Mouse (Mus musculus) ES-E14 (cell line): ENCODE results near the gene Camk2b. TPM values are rescaled to one million over a fixed set of nuclear protein-coding genes. Genes with fewer than 3 reads are reported as not detected.

Source experiments
- DNase-seq: peaks from one replicate; pipeline ENCODE4 v3.0.0-alpha.2; 2013; ENCODE audit warnings: low read depth, low spot score
- H3K27ac ChIP-seq: 2 replicates; pipeline ENCODE4 v1.5.1; 2012; ENCODE audit warnings: low read depth, mild to moderate bottlenecking, low read length, moderate library complexity, mixed read lengths; ENCODE audit not compliant: poor library complexity, insufficient read depth, severe bottlenecking
- H3K36me3 ChIP-seq: 2 replicates; pipeline ENCODE4 v1.6.1; 2012; ENCODE audit warnings: mild to moderate bottlenecking, low read length, moderate library complexity, mixed read lengths; ENCODE audit not compliant: control insufficient read depth, poor library complexity, insufficient read depth, severe bottlenecking
- H3K4me1 ChIP-seq, 2 experiments: fragments of 150-350 bp in 1 of 2; sonication (generic) in 1 of 2; 2 replicates each; pipeline ENCODE4 v1.6.1; 2012; ENCODE audit warnings: low read length in 2 of 2, mild to moderate bottlenecking in 1 of 2, mixed read lengths in 1 of 2; ENCODE audit not compliant: control insufficient read depth in 2 of 2, insufficient read depth in 2 of 2, poor library complexity in 1 of 2
- H3K4me3 ChIP-seq, 2 experiments: fragments of 150-350 bp in 1 of 2; sonication (generic) in 1 of 2; 2 replicates each; pipeline ENCODE4 v1.5.1; 2012; ENCODE audit warnings: low read length in 2 of 2, low read depth in 1 of 2, mild to moderate bottlenecking in 1 of 2, mixed read lengths in 1 of 2; ENCODE audit not compliant: insufficient read depth in 1 of 2, poor library complexity in 1 of 2, severe bottlenecking in 1 of 2
- H3K9ac ChIP-seq: 2 replicates; pipeline ENCODE4 v1.6.1; 2012; ENCODE audit warnings: low read depth, mild to moderate bottlenecking, low read length, mixed read lengths; ENCODE audit not compliant: poor library complexity, insufficient read depth, severe bottlenecking
- H3K9me3 ChIP-seq: fragments of 150-350 bp; sonication (generic); 2 replicates; pipeline ENCODE4 v1.6.1; 2012; ENCODE audit warnings: low read depth, mild to moderate bottlenecking, low read length; ENCODE audit not compliant: control insufficient read depth, insufficient read depth
- CHD2 ChIP-seq: IDR thresholded peaks from 2 replicates; pipeline ENCODE4 v1.6.1; 2014; ENCODE audit warnings: mild to moderate bottlenecking, low read depth, low read length, inconsistent platforms
- HCFC1 ChIP-seq: IDR thresholded peaks from 2 replicates; pipeline ENCODE4 v1.6.1; 2012; ENCODE audit warnings: low read length, inconsistent platforms, borderline replicate concordance; ENCODE audit not compliant: insufficient read depth
- MAFK ChIP-seq: IDR thresholded peaks from 2 replicates; pipeline ENCODE4 v1.6.1; 2014; ENCODE audit warnings: mild to moderate bottlenecking, low read depth, low read length, inconsistent platforms; ENCODE audit not compliant: insufficient read depth
- ZC3H11A ChIP-seq: IDR thresholded peaks from 2 replicates; pipeline ENCODE4 v1.6.1; 2012; ENCODE audit warnings: low read depth, mild to moderate bottlenecking, inconsistent platforms, low read length, borderline replicate concordance
- ZNF384 ChIP-seq: IDR thresholded peaks from 2 replicates; pipeline ENCODE4 v1.6.1; 2012; ENCODE audit warnings: low read depth, low read length, inconsistent platforms
- in situ Hi-C, 2 experiments: fragments of 600-800 bp; cut with MboI; formaldehyde crosslinking; loops; one replicate each; pipeline ENCODE4 v1.15.1; 2025; ENCODE audit warnings: low sequenced_read_pairs in 2 of 2, inconsistent platforms in 1 of 2; ENCODE audit not compliant: unreplicated experiment in 2 of 2
- total RNA-seq: library from RNA; depleted of rRNA; stranded (reverse); fragments of 300-350 nt; gene quantifications from 2 replicates; pipeline ENCODE4 v1.2.3, GENCODE M21; 2012

Camk2b gene
- total RNA-seq, 1 experiment, result 6.4 TPM

DNA sequence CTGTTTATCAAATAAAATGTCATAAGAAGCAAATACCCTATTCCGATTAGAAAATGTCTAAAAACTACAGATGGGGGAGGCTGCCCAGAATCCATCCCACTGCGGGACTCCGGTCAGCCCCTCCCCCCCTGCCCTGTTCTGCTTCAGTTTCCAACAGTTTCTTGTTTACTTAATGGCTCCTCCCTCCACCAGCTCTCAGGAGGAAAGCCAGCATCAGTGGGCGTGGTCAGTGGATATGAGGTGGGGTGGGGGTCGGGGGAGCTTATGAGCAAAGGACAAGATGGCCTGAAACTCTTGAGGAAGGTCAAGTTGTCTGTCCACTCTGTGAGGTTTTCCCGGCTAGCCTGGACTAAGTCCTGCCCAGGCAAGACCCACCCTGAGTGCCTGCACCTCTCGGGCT, 93.0 kb downstream of the Camk2b start:
- in situ Hi-C loops, result no loop called here
- no peaks in the 10 kb centered on the region for H3K9me3 ChIP-seq
- H3K27ac ChIP-seq, result no peak overlapping the region
- no peak overlapping the region for H3K4me3 ChIP-seq
- TF ChIP-seq MAFK (no peak), CHD2 (no peak), HCFC1 (no peak), ZC3H11A (no peak), ZNF384 (no peak)
- peaks cover 20 to 44% of the 10 kb centered on the region in 2 experiments for H3K4me1 ChIP-seq
- DNase-seq, result no peak
- peaks cover 11% of the 10 kb centered on the region; the same call in 1 of the 2 replicates for H3K36me3 ChIP-seq
- no peak overlapping the region for H3K9ac ChIP-seq

DNA sequence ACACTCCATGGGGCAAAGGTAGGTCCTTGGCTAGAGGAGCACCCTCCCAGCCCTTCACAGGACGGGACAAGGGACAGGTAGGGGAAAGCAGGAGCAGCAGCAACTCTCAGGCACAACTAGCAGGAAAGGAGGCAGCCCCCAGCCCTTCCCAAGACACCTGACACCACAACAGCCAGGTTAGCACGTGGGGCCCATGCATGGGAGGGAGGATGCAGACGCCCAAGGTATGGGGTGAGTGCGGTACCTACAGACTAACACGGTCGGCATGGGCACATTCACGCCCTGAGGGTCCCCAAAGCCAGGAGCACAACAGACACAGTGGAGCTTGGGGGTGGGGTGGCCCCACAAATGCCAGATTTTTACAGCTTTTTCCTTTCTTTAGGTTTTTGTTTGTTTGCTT, 95.0 kb downstream of the Camk2b start:
- Histone ChIP-seq H3K9me3 (no peaks in the 10 kb centered on the region), H3K27ac (no peak overlapping the region), H3K4me3 (no peak overlapping the region), H3K4me1 (peaks cover 16 to 44% of the 10 kb centered on the region in 2 experiments; a peak in 3 of 4 replicates), H3K9ac (no peak overlapping the region), H3K36me3 (peaks cover 18% of the 10 kb centered on the region; the same call in 1 of the 2 replicates)
- in situ Hi-C loops, result no loop called here
- no peak for TF ChIP-seq ZNF384
- TF ChIP-seq MAFK, result no peak
- no peak for TF ChIP-seq ZC3H11A
- TF ChIP-seq CHD2, result no peak
- TF ChIP-seq HCFC1, result no peak
- DNase-seq, result no peak

DNA sequence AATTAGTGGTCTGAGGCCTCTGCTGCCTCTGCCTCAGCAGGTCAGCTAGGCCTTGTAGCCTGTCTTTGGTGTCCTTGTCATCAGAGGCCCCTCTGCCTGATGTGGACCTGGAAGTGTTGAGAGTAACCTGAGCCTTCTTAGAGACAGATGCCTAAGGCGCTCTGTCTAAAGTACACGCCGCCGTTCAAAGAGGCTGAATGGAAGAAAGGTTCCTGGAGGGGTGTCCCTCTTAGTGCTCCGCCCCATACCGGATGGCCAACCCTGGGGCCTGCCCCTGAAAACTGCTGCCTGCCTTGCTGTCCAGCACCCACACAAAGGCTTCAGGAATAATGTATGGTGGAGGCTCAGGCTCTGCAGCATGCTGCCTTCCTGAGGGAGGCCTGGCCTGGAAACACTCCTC, 97.9 kb downstream of the Camk2b start:
- peaks cover 12 to 34% of the 10 kb centered on the region in 2 experiments; a peak in 3 of 4 replicates for H3K4me1 ChIP-seq
- no peak overlapping the region; the same call in 1 of the 2 replicates for H3K27ac ChIP-seq
- DNase-seq, result no peak
- no peaks in the 10 kb centered on the region for H3K9me3 ChIP-seq
- H3K36me3 ChIP-seq, result peaks cover 32% of the 10 kb centered on the region
- in situ Hi-C loops, result no loop called here
- H3K9ac ChIP-seq, result no peak overlapping the region
- TF ChIP-seq MAFK (no peak), ZNF384 (no peak), ZC3H11A (no peak), HCFC1 (no peak), CHD2 (no peak)
- H3K4me3 ChIP-seq, result no peak overlapping the region

DNA sequence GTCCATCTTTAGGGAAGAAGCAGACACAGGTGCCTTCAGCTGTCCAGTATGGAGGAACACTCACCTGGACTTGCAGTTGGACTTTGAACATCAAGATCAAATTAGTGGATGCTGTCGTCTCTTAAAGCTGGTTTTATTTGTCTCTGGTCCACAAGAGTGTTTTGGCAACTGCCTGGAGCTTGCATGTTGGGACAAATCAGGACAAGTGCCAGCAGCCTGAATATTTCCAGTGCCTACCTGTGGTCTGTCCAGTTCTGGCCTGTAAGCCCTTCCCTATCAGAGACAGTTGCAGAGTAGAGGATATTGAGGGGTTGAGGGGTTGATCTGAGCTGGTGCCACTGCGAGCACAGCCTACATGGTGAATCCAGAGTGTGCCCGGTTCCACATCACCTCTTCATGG, 99.4 kb downstream of the Camk2b start:
- in situ Hi-C loops, result no loop called here
- H3K9me3 ChIP-seq, result no peaks in the 10 kb centered on the region
- no peak for DNase-seq
- H3K4me1 ChIP-seq, result peaks cover 6 to 21% of the 10 kb centered on the region in 2 experiments; a peak in 3 of 4 replicates
- H3K36me3 ChIP-seq, result peaks cover 44% of the 10 kb centered on the region
- H3K9ac ChIP-seq, result no peak overlapping the region
- no peak overlapping the region for H3K4me3 ChIP-seq
- no peak overlapping the region for H3K27ac ChIP-seq
- TF ChIP-seq ZC3H11A, result no peak
- TF ChIP-seq HCFC1, result no peak

DNA sequence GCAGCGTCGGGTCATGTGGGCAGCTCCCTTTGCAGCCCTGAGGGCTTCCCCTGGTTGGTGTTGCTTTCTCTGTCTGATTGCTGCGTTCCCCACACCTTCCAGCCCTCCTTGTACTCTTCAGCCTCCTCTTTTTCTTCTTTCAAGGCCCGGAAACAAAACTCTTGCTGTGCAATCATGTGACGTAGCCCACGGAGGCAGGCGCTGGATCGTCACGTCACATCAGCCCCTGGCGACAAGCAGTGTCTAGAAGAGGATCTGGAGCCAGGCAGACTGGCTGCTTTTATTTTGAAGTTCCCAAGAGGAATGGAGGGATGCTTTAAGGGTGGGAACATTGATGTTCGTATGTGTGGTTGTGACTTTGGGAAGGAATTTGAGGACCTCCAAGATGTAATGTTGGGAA, 100.3 kb downstream of the Camk2b start:
- H3K4me3 ChIP-seq, result no peak overlapping the region
- peaks cover 2 to 13% of the 10 kb centered on the region in 2 experiments; a peak in 3 of 4 replicates for H3K4me1 ChIP-seq
- H3K9ac ChIP-seq, result no peak overlapping the region
- no peak overlapping the region for H3K27ac ChIP-seq
- no peak for DNase-seq
- H3K36me3 ChIP-seq, result peaks cover 52% of the 10 kb centered on the region
- in situ Hi-C loops, result no loop called here
- no peaks in the 10 kb centered on the region for H3K9me3 ChIP-seq
- TF ChIP-seq ZC3H11A, result no peak
- TF ChIP-seq CHD2, result no peak
- no peak for TF ChIP-seq MAFK
- TF ChIP-seq ZNF384, result no peak
- no peak for TF ChIP-seq HCFC1
